Mouse (Mus musculus): ENCODE measurements around the gene Osr1. TPM values are rescaled to one million over a fixed set of nuclear protein-coding genes. Genes with fewer than 3 reads are reported as not detected.

Gene Osr1
- polyA plus RNA-seq, 1 experiment = not detected

DNA sequence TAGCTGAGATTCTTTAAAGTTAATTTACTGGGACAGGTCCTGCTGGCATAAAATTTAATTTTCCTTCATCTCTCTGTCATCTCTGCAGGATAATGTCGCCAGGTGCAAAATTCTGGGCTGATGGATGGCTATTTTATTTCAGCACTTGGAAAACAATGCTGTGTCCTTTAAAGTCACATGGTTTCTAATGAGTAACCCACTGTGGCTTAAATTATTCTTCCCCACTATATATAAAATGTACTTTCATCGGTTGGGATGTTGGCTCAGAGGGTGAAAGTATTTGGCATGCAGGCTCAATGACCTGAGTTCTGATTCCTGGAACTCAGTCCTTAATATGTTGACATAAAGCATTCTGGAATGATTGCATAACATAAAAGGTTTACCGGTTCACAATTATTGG lies 21.2 kb downstream of the Osr1 start:
- Histone ChIP-seq H3K4me3 (ENCODE audit: low read depth, low read length) (no peak overlapping the region), H3K9me3 (replicated peaks; ENCODE audit: control insufficient read depth, insufficient read depth, low read length, poor library complexity, severe bottlenecking) (no peaks in the 10 kb centered on the region), H3K9ac (ENCODE audit: low read depth, poor library complexity, severe bottlenecking) (no peak overlapping the region), H3K27ac (ENCODE audit: insufficient read depth, low read length) (no peak overlapping the region), H3K4me1 (ENCODE audit: control insufficient read depth, insufficient read depth, low read length) (no peaks in the 10 kb centered on the region), H3K36me3 (ENCODE audit: control insufficient read depth, insufficient read depth, low read length, poor library complexity, severe bottlenecking) (no peaks in the 10 kb centered on the region), H3K27me3 (ENCODE audit: control insufficient read depth, insufficient read depth, low read length, poor library complexity, severe bottlenecking) (no peaks in the 10 kb centered on the region)
- TF ChIP-seq EP300 (IDR thresholded peaks at IDR 0.05; ENCODE audit: insufficient read depth, low read depth, low read length) (no peak), POLR2A (IDR thresholded peaks at IDR 0.05; ENCODE audit: insufficient read depth, low read length) (no peak), CTCF (IDR thresholded peaks at IDR 0.05; ENCODE audit: low read depth, low read length) (no peak)

DNA sequence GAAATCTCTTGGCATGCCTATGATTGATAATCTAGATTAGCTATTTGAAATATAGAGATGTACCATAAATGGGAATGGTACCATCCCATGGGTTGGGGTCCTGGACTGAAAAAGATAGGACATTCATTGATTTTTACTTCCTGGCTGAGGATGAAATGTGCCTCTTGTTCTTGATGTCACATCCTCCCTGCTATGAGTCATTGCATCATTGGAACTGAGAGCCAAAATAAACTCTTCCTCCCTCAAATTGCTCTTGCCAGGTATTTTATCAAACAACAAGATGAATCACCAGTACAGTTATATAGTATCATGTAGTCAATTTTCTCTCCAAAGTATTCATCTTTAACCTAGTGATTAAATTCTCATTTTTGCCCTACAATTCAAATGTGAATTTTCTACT lies 28.3 kb downstream of the Osr1 start:
- Histone ChIP-seq H3K36me3 (ENCODE audit: control insufficient read depth, insufficient read depth, low read length, poor library complexity, severe bottlenecking) (no peaks in the 10 kb centered on the region), H3K27ac (ENCODE audit: insufficient read depth, low read length) (no peak overlapping the region), H3K27me3 (ENCODE audit: control insufficient read depth, insufficient read depth, low read length, poor library complexity, severe bottlenecking) (no peaks in the 10 kb centered on the region), H3K9ac (ENCODE audit: low read depth, poor library complexity, severe bottlenecking) (no peak overlapping the region), H3K4me3 (ENCODE audit: low read depth, low read length) (no peak overlapping the region), H3K9me3 (replicated peaks; ENCODE audit: control insufficient read depth, insufficient read depth, low read length, poor library complexity, severe bottlenecking) (no peaks in the 10 kb centered on the region), H3K4me1 (ENCODE audit: control insufficient read depth, insufficient read depth, low read length) (no peaks in the 10 kb centered on the region)
- TF ChIP-seq POLR2A (IDR thresholded peaks at IDR 0.05; ENCODE audit: insufficient read depth, low read length) = no peak
- TF ChIP-seq CTCF (IDR thresholded peaks at IDR 0.05; ENCODE audit: low read depth, low read length) = no peak
- no peak for TF ChIP-seq EP300 (IDR thresholded peaks at IDR 0.05; ENCODE audit: insufficient read depth, low read depth, low read length)
